Mouse (Mus musculus) CH12F3 (cell line): ENCODE data around the gene Man1b1.

Experiments
- in situ Hi-C: fragments of 300-500 bp; cut with MboI; formaldehyde crosslinking; loops from 2 replicates; pipeline ENCODE4 v1.14.3; 2020; ENCODE audit warnings: low sequenced_read_pairs

Man1b1 gene

DNA sequence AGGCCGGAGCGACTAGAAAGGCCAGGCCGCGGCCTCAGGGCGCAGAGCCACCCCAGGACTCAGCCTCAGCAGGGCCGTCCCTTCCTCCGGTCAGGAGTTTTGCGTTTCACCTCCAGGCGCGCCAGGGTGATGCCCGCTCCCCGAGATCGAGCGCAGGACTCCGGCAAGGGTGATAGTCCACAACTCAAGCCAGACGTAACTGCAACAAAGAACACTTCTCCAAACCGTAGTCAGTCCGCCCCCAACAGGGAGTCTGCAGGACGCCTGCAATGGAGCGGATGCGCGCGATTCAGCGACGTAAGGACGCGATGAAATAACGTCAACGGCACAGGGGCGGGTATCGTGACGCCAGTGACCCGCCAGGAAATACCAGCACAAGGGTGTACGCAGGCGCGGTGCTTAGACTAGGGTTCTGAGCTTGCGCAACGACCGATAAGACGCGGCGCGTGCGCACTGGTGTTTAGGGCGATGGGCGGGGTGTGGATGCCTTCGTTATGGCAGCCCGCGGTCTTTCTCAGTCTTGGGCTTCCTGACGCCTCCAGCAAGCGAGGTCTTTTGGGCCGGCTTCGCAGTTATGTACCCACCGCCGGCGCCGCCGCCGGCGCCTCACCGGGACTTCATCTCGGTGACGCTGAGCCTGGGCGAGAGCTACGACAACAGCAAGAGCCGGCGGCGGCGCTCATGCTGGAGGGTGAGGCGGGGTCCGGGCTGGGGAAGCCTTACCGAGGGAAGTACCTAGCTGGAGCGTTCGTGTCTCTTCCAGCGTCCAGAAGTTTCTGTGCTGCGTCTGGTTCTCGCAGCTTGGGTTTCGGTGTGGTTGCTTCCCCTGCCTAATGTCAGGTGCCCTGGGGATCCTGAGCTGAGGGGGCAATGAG lies at the start of gene Man1b1:
Man1b1 (plus strand) TSS at position 53 of the 875 bp plus-strand sequence.
- in situ Hi-C loops: no loop called here

- in situ Hi-C loops: no loop called here
These were observed 46.6 kb upstream of the Man1b1 start for GRCm38 (mm10) chr2:25285551-25285950.

DNA sequence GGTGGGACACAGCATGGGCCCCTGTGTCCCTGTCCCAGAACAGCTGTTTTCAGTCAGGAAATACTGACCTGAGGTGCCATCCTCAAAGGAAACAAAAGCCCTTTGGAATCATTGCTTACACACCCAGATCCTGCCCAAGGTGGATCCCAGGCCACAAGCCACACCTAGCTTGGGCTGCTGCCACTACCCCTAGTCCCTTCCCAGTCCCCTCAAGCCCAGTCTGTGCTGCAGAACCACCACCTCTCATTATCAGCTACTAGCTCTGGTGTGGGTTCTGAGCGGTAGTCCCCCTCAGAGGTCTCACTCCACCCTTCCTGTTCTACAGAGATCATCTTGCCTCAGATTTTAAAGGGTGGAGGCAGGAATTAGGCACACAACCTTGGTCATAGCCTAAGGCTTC lies 45.8 kb upstream of the Man1b1 start:
- in situ Hi-C loops: no loop called here

GRCm38 (mm10) chr2:25286837-25287636 lies 45.1 kb upstream of the Man1b1 start:
- in situ Hi-C loops: no loop called here

DNA sequence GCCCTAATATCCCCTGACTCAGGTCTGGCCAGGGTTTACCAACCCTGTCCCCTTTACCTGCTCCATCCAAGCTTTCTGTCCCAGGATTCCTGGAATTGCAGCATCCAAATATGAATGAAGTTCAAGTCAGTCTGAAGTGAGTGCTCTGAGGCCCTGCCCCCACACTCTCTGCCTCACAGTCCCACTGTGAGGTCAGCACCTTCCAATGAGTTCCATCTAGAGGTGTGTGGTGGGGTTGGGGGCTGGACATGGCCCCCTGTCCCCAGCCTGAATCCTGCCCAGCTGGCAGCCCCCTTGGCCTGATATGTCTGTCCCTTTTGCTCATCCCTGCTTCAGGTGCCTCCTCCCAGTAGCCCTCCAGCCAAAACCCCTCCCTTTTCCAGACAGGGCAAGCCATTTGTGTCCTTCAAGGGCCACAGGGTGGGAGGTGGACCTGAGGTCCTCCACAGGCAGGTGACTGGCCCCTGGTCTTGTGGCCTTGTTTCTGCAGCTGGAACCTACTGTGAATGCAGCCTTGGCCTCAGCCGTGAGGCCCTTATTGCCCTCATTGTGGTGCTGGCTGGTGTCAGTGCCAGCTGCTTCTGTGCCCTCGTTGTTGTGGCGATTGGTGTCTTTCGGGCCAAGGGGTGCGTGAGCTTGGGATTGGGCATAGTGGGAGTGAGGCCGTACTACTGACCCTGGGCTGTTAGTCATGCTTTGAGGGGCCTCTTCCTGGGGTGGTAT lies 44.0 kb upstream of the Man1b1 start, which contains the start of gene Tmem210:
Tmem210 (plus strand) TSS at position 219 of the 723 bp plus-strand sequence.
- in situ Hi-C loops: no loop called here

- in situ Hi-C loops: no loop called here
These were observed 43.3 kb upstream of the Man1b1 start for GRCm38 (mm10) chr2:25288734-25289345.

GRCm38 (mm10) chr2:25289651-25290050 lies 42.5 kb upstream of the Man1b1 start, which contains the start of gene Lrrc26:
Gene Lrrc26 (plus strand): TSS chr2:25289915.
- in situ Hi-C loops: no loop called here

DNA sequence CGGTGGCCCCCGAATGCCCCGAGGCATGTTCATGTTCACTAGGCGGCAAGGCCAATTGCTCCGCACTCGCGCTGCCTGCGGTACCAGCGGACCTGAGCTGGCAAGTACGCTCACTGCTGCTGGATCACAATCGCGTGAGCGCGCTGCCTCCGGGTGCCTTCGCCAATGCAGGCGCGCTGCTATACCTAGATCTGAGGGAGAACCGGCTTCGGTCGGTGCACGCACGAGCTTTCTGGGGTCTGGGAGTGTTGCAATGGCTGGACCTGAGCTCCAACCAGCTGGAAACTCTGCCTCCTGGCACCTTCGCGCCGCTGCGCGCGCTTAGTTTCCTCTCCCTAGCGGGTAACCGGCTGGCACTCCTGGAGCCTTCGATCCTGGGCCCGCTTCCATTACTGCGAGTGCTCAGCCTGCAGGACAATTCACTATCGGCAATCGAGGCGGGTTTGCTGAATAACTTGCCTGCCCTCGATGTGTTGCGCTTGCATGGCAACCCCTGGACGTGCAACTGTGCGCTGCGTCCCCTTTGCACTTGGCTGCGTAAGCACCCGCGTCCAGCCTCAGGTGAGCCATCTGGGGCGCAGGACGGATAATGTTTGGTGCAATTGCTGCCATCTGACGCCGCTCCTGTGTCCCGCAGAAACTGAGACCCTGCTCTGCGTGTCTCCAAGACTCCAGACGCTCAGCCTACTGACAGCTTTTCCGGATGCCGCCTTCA lies 41.9 kb upstream of the Man1b1 start:
- in situ Hi-C loops: no loop called here

- in situ Hi-C loops: no loop called here
These were observed 41.4 kb upstream of the Man1b1 start for GRCm38 (mm10) chr2:25290816-25291130.

GRCm38 (mm10) chr2:25291184-25292053 lies 40.7 kb upstream of the Man1b1 start:
- in situ Hi-C loops: no loop called here

DNA sequence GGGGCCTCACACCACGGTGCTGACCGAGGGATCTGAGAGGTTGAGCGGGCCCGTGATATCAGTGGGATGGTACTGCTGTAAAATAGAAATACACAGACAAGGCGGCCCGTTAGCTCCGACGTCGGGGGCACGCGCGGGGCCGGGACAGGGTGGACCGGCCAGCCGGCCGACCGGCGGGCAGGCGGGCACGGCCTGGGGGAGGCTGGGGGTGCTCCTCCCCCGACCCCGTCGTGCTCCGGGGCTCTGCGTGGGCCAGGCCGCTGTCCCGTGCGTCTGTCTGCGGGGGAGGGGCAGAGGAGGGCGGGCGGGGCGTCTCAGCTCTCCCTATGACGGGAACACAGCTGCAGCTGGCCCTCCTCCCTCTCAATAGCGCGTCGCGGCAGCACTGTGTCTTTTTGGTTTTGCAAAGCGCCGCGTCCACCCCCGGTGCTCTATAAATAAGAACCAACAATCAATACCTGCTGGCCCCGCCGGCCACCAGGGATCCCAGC lies 40.0 kb upstream of the Man1b1 start:
- in situ Hi-C loops: no loop called here

- in situ Hi-C loops: no loop called here
These were observed 39.3 kb upstream of the Man1b1 start for GRCm38 (mm10) chr2:25292856-25293255.

DNA sequence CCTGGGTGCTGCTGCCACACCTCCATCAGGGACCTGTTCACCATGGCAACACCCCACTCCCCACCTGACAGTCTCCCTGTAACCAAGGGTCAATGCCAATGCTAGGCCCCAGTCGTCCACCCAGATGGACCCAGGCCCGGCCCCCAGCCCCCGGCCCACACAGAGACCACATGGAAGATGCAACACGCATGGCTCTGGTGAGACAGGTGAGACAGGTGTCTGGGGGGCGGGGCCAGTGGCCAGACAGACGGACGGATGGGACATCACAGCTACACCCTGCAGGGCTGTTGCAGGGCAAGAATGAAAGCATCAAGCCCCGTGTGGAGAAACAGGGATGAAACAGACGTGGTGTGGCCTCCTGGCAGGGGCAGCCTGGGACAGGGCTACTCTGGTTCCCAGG lies 38.4 kb upstream of the Man1b1 start:
- in situ Hi-C loops: no loop called here

GRCm38 (mm10) chr2:25297093-25297492 lies 35.0 kb upstream of the Man1b1 start:
- in situ Hi-C loops: no loop called here

- in situ Hi-C loops: no loop called here
These were observed 34.1 kb upstream of the Man1b1 start for GRCm38 (mm10) chr2:25298046-25298445.

- in situ Hi-C loops: no loop called here
These were observed 28.7 kb upstream of the Man1b1 start for GRCm38 (mm10) chr2:25303452-25303851.

DNA sequence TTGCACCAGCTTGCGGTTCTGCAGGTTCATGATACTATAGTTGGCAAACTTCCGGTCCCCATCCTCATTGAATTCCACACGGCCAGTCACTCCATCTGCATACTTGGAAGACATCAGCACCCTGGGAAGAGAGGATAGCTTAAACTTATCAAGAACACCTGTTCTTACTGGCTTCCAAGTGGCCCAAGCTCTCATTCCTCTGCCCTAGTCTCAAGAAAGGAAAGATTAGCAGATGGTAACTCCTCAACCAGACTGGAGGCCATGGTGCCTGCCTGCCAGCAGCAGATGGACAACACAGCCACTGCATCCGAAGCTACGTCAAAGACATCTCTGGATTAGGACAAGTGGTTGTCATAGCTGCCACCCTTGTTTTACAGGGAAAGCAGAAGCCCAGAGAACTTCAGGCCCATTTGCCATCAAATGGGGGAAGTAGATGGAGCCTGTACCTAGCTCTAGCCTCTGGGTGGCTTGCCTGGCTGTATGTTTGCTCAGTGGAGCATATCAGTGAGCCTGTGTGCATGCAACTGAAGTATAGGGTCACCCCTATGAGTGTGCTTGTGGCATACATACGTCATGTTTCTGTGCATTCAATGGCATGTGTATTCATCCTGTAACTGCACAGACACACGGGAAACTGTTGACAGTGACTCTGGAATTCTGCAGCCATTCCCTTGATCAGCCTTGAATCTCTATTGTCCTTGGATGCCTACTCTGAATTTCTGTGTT lies 28.0 kb upstream of the Man1b1 start:
- in situ Hi-C loops: no loop called here
